Mouse (Mus musculus) kidney, embryonic 15.5 days (tissue): ENCODE data around the gene Nfu1. TPM values are rescaled to one million over a fixed set of nuclear protein-coding genes. Genes with fewer than 3 reads are reported as not detected.
"Not testable (repeated sequence)": the region's sequence is repeated elsewhere in the genome, so short reads cannot be mapped to it uniquely, and the experiment has no call there.

Experiments
- ATAC-seq: fragments of 200-750 bp; cut with Nextera tagmentation; replicated peaks from 2 replicates; pipeline ENCODE4 v1.8.0; 2017; ENCODE audit warnings: moderate TSS enrichment; ENCODE audit not compliant: low FRiP score
- H3K27ac ChIP-seq: fragments of 300-500 bp; sonication (generic); 2 replicates; pipeline ENCODE4 v1.5.1; 2015; ENCODE audit warnings: mild to moderate bottlenecking, inconsistent platforms
- H3K27me3 ChIP-seq: fragments of 300-500 bp; sonication (generic); 2 replicates; pipeline ENCODE4 v1.6.1; 2015; ENCODE audit warnings: inconsistent platforms
- H3K36me3 ChIP-seq: fragments of 300-500 bp; sonication (generic); 2 replicates; pipeline ENCODE4 v1.6.1; 2015; ENCODE audit warnings: inconsistent platforms
- H3K4me1 ChIP-seq: fragments of 300-500 bp; sonication (generic); 2 replicates; pipeline ENCODE4 v1.6.1; 2015; ENCODE audit warnings: inconsistent platforms
- H3K4me2 ChIP-seq: fragments of 300-500 bp; sonication (generic); 2 replicates; pipeline ENCODE4 v1.6.1; 2015; ENCODE audit warnings: moderate library complexity, mild to moderate bottlenecking, inconsistent platforms
- H3K4me3 ChIP-seq: fragments of 300-500 bp; sonication (generic); replicated peaks from 2 replicates; pipeline ENCODE4 v1.5.1; 2015; ENCODE audit warnings: mild to moderate bottlenecking, inconsistent platforms
- H3K9ac ChIP-seq: fragments of 300-500 bp; sonication (generic); 2 replicates; pipeline ENCODE4 v1.6.1; 2015; ENCODE audit warnings: mild to moderate bottlenecking, inconsistent platforms
- H3K9me3 ChIP-seq: fragments of 300-500 bp; sonication (generic); replicated peaks from 2 replicates; pipeline ENCODE4 v1.6.1; 2016; ENCODE audit warnings: inconsistent platforms
- WGBS: fragments of 180-500 bp; shearing (Covaris S2); methylation state at CpG from one replicate; pipeline ENCODE4 v1.1.7; 2015; ENCODE audit warnings: mixed read lengths; 5-methylcytosine and 5-hydroxymethylcytosine counted together
- polyA plus RNA-seq: library from polyadenylated mRNA; unstranded; fragments of >200 nt; fragmentation: Nextera tagmentation; extraction: Ambion mirVana; gene quantifications from 2 replicates; pipeline ENCODE4 v1.2.1, GENCODE M21; 2015

Gene Nfu1
- polyA plus RNA-seq, 1 experiment from 2014 or later, result 104 TPM

DNA sequence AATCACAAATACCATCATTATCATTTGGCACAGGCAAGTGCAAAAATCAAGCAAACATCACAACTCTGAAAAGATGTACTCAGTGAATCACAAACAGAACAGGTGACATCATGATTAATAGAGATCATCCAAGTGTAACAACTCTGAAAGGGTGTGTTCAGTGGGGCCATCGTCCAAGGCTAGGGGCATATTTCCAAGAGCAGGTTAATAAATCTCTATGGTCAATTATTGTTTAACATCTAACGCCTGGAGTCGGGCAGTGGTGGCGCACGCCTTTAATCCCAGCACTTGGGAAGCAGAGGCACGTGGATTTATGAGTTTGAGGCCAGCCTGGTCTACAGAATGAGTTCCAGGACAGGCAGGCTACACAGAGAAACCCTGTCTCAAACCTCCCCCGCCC is 22.3 kb downstream of the Nfu1 start:
- ATAC-seq, result 0 out of 2 replicates have a peak, but pooled peaks have one; percentile 66
- H3K9me3 ChIP-seq, result not testable (repeated sequence)

DNA sequence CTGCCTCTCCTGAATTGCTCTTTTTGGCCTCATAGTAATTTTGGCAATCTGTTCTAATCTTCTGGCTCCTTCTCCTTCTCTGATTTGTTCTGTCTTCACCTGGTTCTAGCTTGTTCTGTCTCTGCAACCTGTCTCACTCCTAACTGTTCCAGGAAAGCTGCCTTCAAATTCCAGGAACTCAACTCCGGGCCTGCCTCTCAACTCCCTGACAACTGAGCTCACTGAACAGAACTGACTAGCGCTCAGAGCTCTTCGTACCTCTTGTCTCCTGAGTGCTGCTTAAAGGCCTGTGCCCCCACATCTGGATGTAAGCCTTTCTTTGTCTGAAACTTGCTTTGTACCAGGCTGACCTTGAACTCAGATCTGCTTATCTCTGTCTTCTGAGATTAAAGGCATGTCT is 23.4 kb downstream of the Nfu1 start:
- Histone ChIP-seq H3K27ac (no peak overlapping the region), H3K4me2 (no peak overlapping the region), H3K4me1 (no peaks in the 10 kb centered on the region), H3K4me3 (no peak overlapping the region), H3K36me3 (peaks cover 36% of the 10 kb centered on the region), H3K9ac (no peak overlapping the region), H3K9me3 (no peaks in the 10 kb centered on the region), H3K27me3 (no peaks in the 10 kb centered on the region)
- no peak for ATAC-seq
- 93% methylated on average over 3 of the region's 3 CpGs for WGBS

More for the DNA sequence above, 22.3 kb downstream of the Nfu1 start:
- WGBS, result 30% methylated on average over 7 of the region's 7 CpGs
- Histone ChIP-seq H3K27ac (peak overlapping the region; percentile 45; the same call in 1 of the 2 replicates), H3K36me3 (peaks cover 37% of the 10 kb centered on the region)
- H3K9ac ChIP-seq, H3K4me1 ChIP-seq, H3K4me2 ChIP-seq, H3K4me3 ChIP-seq, H3K27me3 ChIP-seq: not testable (repeated sequence)

DNA sequence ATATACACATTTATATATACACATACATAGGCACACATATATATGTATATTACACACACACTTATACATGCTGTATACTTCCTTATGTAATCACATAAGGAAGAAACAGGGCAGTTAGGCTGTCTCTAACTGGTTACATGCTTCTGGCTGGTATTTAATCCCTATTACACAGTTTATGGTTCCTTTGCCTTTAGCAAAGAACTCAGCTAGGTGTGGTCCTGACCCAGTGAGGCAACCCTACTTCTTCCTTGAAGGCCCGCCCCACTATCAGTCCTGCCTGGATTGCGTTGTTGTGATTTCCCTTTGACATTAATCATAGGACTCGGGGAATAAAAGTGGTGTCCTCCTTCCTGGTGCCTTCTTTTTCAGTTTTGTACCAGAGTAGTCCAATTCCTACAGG is 25.4 kb downstream of the Nfu1 start:
- Histone ChIP-seq H3K4me2 (no peak overlapping the region), H3K4me3 (no peak overlapping the region), H3K9ac (no peak overlapping the region), H3K36me3 (peaks cover 16% of the 10 kb centered on the region), H3K4me1 (no peaks in the 10 kb centered on the region), H3K27ac (no peak overlapping the region), H3K27me3 (no peaks in the 10 kb centered on the region), H3K9me3 (no peaks in the 10 kb centered on the region)
- 83% methylated on average over 3 of the region's 3 CpGs for WGBS
- no peak for ATAC-seq

DNA sequence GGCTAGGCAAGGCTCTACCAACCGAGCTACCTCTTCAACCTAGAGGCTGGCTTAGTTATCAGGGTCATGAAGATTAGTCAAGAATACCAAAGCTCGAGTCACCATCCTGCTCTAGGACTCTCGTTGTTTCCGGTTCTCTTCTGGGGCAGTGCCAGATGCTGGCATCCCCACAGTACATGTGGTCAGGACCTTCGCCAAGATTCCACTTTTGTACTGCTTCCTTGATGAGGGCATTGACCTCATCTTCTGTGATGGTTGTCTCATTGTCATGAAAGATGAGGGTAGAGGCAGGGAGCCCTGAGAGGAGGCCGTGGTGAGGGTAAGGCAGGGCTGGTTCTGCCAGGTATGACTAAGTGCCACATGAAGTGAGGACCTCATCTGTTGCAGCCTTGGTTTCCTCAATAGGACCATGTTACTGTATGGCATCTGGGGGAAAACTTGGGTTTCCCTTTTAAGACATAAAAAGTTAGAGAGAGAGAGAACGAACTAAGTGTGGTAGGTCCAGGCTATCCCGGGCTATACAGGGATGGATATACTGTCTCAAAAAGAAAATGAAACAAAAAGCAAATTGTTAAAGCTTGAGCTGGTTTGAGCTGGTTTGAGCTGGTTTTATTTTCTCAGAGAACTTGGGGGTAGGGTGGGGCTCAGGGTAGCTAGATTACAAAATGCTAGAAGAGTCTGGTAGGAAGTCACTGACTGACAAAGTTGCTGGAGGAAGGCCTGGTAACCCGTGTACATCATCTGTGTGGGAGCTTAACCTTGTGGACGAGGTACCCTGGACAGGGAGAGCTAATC is 29.0 kb downstream of the Nfu1 start:
- Histone ChIP-seq H3K4me3 (no peak overlapping the region), H3K9ac (no peak overlapping the region), H3K36me3 (peaks cover 7% of the 10 kb centered on the region; the same call in 1 of the 2 replicates), H3K27me3 (no peaks in the 10 kb centered on the region), H3K9me3 (no peaks in the 10 kb centered on the region), H3K27ac (no peak overlapping the region), H3K4me1 (no peaks in the 10 kb centered on the region), H3K4me2 (no peak overlapping the region)
- no peak for ATAC-seq
- 86% methylated on average over 10 of the region's 10 CpGs for WGBS

DNA sequence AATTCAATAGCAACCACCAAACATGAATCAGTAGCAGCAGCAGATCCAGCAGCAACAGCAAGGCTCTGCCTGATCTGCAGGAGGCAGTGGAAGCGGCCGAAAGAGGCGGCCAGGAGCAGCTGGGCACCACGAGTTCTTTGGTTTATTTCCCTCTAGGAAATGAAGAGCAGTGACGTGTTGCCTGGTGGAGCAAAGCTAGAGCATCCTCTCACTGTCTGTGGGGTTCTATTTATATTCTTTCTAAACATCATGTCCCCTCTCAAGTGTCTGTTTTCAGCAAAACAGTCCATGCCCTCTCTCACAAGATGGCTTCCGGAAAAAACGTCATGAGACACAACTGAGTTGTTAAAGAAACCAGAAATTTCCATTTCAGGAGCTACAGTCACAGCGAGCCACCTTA is 30.1 kb downstream of the Nfu1 start:
- Histone ChIP-seq H3K36me3 (peaks cover 7% of the 10 kb centered on the region; the same call in 1 of the 2 replicates), H3K9me3 (no peaks in the 10 kb centered on the region), H3K4me1 (peaks cover 9% of the 10 kb centered on the region), H3K9ac (no peak overlapping the region), H3K27me3 (no peaks in the 10 kb centered on the region), H3K4me2 (no peak overlapping the region), H3K4me3 (no peak overlapping the region), H3K27ac (no peak overlapping the region)
- 87% methylated on average over 8 of the region's 8 CpGs for WGBS
- no peak for ATAC-seq

DNA sequence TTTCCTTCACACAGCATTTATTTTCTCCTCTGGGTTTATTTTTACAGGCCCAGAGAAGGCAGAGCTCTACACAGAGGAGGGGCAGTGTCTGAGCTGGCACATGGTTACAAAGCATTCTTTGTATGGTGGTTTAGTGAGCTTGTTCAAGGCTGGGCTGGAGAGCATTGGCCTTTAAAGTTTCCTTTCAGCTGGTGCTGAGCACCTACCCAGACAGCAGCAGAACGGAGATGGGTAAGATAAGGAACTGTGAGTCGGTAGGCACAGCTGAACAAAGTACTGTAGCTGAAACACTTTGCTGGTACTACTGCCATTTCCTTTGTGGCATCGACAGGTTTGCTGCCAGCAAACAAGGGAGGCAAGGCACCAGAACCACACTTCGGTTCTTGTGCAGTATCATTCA is 31.9 kb downstream of the Nfu1 start:
- H3K27me3 ChIP-seq, result no peaks in the 10 kb centered on the region
- peaks cover 7% of the 10 kb centered on the region; the same call in 1 of the 2 replicates for H3K36me3 ChIP-seq
- H3K9me3 ChIP-seq, result no peaks in the 10 kb centered on the region
- H3K4me1 ChIP-seq, result peaks cover 15% of the 10 kb centered on the region
- 82% methylated on average over 4 of the region's 4 CpGs for WGBS
- no peak overlapping the region for H3K27ac ChIP-seq
- no peak for ATAC-seq
- no peak overlapping the region for H3K4me3 ChIP-seq
- H3K9ac ChIP-seq, result no peak overlapping the region
- H3K4me2 ChIP-seq, result no peak overlapping the region

DNA sequence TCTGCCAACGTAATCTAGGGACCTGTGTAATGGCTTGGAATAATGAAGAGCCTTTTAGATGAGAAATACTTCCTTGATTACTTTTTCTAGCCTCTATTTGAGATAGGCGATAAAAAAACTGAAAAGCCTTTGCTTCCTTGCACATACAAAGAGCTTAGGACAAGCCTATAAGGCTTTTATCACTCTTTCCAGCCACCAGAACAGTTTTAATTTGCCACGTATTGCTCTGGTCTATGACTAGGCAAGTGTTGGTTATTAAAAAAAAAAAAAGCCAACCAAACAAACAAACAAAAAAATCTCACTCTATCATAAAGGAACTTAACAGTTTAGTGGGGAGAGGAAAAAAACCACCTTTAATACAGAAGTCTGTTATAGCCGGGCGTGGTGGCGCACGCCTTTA is 32.4 kb downstream of the Nfu1 start:
- Histone ChIP-seq H3K36me3 (peaks cover 7% of the 10 kb centered on the region; the same call in 1 of the 2 replicates), H3K27me3 (no peaks in the 10 kb centered on the region), H3K4me1 (peaks cover 15% of the 10 kb centered on the region), H3K9me3 (no peaks in the 10 kb centered on the region), H3K4me2 (peak overlapping the region; percentile 83), H3K27ac (peak overlapping the region; percentile 100; the same call in 1 of the 2 replicates), H3K9ac (no peak overlapping the region), H3K4me3 (peak overlapping the region; percentile 74)
- WGBS, result 87% methylated on average over 7 of the region's 7 CpGs
- ATAC-seq, result no peak

DNA sequence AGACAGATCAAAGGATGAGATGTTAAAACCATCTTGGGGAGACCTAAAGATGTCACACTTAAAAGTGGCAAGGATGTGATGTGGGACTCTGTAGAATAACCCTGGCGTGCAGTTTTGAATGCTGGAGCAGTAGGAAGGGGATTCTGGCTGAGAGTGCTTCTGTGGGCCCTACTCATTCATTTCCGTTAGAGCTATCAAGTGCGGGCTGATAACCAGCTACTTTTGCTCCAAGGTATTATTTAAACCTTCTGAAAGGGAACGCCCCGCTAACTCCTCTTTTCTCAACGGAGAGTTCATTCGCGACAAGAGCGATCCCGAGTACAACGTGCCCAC is 32.9 kb downstream of the Nfu1 start:
- H3K4me2 ChIP-seq, result peak overlapping the region; percentile 83
- peak overlapping the region; percentile 89 for H3K9ac ChIP-seq
- peak overlapping the region; percentile 100 for H3K27ac ChIP-seq
- peaks cover 15% of the 10 kb centered on the region for H3K4me1 ChIP-seq
- no peaks in the 10 kb centered on the region for H3K9me3 ChIP-seq
- WGBS, result under 1% methylated on average over 11 of the region's 11 CpGs
- peaks cover 2% of the 10 kb centered on the region; the same call in 1 of the 2 replicates for H3K36me3 ChIP-seq
- peak overlapping the region; percentile 74 for H3K4me3 ChIP-seq
- H3K27me3 ChIP-seq, result no peaks in the 10 kb centered on the region
- ATAC-seq, result no peak

DNA sequence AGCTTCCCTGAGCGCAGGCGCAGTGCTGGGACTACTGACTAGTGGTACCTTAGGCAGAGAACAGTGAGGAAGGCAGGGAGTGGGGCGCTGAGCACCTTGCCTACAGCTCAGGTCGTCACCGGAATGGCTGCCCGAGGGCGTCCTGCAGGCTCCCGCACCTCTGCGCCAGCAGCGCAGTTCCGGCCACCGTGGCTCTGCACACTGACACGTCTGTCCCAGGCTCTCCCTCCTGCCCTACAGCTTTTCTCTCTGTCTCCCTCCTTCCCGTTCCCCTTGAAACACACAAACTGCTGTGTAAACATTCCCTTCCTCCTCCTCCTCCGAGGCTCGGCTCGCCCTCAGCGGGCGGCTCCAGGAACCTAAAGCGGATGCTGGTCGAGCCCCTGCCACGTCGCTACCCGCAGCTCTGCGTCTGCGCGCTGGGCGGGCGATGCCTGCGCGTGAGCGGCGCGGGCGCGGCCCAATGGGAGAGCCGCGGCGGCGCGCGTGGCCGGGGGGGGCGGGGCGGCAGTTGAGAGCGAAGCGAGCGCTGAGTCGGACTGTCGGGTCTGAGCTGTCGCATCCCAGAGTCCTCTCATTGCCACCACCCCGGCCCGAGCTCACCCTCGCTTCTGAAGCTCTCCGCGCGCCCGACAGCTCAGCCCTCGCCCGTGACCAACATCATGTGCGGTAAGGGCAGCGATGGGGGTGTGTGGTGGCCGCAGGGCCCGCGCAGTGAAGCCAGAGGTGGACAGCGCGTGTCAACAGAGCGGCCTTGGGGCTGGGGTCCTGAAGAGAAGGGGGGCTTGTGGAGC is 33.5 kb downstream of the Nfu1 start, which contains the start of gene Gfpt1:
Gene Gfpt1 (plus strand): TSS at position 510 of the 794 bp plus-strand sequence.
- Histone ChIP-seq H3K4me2 (peak within 1 kb of the TSS; percentile 83), H3K27me3 (no peaks in the 10 kb centered on the region), H3K9me3 (no peaks in the 10 kb centered on the region), H3K36me3 (peaks cover 4% of the 10 kb centered on the region; the same call in 1 of the 2 replicates), H3K4me3 (peak within 1 kb of the TSS; percentile 74), H3K9ac (peak within 1 kb of the TSS; percentile 89), H3K27ac (peak within 1 kb of the TSS; percentile 100), H3K4me1 (peaks cover 15% of the 10 kb centered on the region)
- peak; percentile 99 for ATAC-seq
- under 1% methylated on average over 68 of the region's 68 CpGs for WGBS

DNA sequence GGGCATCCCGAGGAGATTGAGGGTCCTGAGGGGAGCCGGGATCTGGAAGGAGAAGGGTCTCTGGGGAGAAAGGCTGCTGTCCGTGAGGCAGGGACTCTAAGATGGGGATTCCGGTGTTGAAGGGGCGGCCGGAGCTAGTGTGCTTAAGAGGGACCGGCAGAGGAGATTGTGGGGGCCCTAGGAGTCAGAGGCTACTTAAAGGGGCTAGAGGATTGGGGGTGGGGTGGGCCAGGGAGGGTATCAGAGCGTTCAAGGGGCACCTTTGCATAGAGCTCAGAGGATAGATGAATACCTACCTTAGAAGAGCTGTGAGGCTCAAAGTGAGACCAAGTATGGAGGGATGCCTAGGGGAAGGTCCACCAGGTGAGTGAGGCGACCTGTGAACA is 34.1 kb downstream of the Nfu1 start:
- Histone ChIP-seq H3K27me3 (no peaks in the 10 kb centered on the region), H3K4me2 (peak overlapping the region; percentile 83), H3K9ac (peak overlapping the region; percentile 89), H3K36me3 (peaks cover 9% of the 10 kb centered on the region), H3K4me1 (peaks cover 15% of the 10 kb centered on the region), H3K9me3 (no peaks in the 10 kb centered on the region), H3K4me3 (peak overlapping the region; percentile 74), H3K27ac (peak overlapping the region; percentile 100)
- WGBS, result under 1% methylated on average over 9 of the region's 9 CpGs
- peak; percentile 47 for ATAC-seq

DNA sequence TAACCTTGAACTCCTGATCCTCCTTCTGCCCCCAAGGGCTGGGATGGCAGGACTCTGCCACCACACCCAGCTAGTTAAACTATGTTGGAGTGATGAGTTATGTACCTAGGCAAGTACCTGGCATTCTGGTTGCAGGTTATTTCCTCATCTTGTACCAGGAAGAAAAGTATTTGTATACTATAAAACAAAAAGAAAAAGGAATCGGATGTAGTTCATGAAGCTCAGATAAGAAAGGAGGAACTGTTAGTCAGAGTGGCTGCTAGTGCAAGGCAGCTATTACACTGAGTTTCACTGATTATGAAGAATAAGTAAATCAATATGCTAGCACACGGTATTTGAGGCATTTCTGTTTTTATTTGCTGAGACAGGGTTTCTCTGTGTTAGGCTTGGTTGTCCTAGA is 35.9 kb downstream of the Nfu1 start:
- Histone ChIP-seq H3K4me1 (peaks cover 15% of the 10 kb centered on the region), H3K9me3 (no peaks in the 10 kb centered on the region), H3K4me3 (no peak overlapping the region), H3K27me3 (no peaks in the 10 kb centered on the region), H3K36me3 (peaks cover 21% of the 10 kb centered on the region), H3K4me2 (no peak overlapping the region), H3K27ac (no peak overlapping the region), H3K9ac (no peak overlapping the region)
- ATAC-seq, result no peak
- 84% methylated on average over 2 of the region's 2 CpGs for WGBS

DNA sequence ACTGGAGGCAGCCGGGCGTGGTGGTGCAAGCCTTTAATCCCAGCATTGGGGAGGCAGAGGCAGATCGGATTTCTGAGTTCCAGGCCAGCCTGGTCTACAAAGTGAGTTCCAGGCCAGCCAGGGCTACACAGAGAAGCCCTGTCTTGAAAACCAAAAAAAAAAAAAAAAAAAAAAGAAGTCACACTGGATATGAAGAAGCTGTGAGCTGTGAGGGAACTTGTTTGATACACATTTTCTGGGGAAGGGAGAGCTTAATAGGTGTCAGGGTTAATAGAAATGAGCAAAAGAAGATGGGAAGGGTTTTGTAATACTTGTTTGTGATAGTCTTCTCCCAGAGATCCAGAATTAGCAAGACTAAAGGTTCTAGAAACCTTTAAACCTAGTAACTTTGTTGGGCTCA is 36.5 kb downstream of the Nfu1 start:
- Histone ChIP-seq H3K27ac (no peak overlapping the region), H3K4me1 (peaks cover 15% of the 10 kb centered on the region), H3K27me3 (no peaks in the 10 kb centered on the region), H3K4me3 (no peak overlapping the region), H3K9ac (no peak overlapping the region), H3K36me3 (peaks cover 21% of the 10 kb centered on the region), H3K9me3 (no peaks in the 10 kb centered on the region), H3K4me2 (no peak overlapping the region)
- ATAC-seq, result no peak
- 74% methylated on average over 3 of the region's 3 CpGs for WGBS
